Mouse (Mus musculus): ENCODE data around the gene Hebp1. TPM values are rescaled to one million over a fixed set of nuclear protein-coding genes. Genes with fewer than 3 reads are reported as not detected.

The Hebp1 gene
- polyA plus RNA-seq, 1 experiment, result 28.7 TPM

DNA sequence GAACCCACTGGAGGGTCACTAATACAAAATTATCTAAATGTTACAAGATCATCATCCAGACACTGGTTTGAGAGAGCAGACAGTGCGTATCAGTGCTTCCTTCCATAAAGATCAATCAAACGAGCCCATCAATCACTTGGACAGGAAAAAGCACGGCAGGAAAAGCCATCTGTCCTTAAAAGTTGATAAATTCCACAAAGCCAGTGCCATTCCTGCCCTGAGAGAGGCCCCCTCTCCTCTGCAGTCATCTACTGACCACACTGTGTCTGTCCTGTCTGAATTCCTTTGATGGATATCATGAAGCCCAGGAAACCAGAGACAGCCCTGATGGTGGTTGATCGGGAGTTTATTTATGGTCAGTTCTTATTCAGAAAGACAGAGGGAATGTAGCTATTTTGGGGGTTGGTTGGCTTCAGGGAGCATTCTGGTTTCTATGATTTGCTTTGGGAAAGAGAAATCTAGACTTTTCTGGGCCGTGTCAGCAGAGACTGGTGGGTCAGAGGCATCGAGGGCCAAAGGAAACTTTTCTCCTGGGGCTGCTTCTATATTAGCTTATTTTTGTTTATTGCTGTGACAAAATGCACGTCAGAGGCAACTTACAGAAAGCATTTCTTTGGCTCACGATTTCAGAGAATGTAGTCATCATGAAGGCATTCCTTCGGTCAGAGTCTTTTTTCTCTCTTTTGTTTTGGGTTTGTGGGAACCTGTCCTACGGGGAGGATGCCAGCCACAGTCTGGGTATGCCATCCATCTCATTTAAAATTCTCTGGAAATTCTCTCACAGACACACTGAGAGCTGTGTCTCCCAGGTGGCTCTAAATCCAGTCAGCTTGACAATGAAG, 10.5 kb downstream of the Hebp1 start:
- TF ChIP-seq POLR2A (IDR thresholded peaks at IDR 0.05; ENCODE audit: borderline replicate concordance, low read depth, low read length), result no peak
- no peak for TF ChIP-seq CTCF (IDR thresholded peaks at IDR 0.05; ENCODE audit: low read depth, low read length)
- Histone ChIP-seq H3K4me3 (ENCODE audit: insufficient read depth, low read length) (no peak overlapping the region), H3K27ac (ENCODE audit: insufficient read depth, low read depth, low read length) (no peak overlapping the region), H3K4me1 (ENCODE audit: control insufficient read depth, insufficient read depth, low read length) (peaks cover 39% of the 10 kb centered on the region)

DNA sequence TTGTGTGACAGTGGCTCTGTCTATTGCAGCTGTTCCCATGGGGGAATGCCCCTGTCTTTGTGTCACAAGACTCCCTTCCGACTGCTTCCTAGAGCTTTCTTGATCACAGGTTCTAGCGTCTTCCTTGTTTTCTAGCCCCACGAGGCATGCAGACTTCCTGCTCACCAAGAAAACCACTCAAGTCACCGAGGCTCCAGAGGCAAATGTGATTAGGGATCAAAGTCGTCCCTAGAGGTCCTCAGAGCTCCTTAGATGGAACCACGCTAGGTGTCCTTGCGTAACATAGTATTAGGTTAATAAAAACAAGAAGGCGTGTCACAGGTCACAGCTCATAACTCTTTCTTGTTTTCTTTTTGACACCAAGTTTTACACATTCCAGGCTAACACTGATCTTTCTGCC, 13.9 kb downstream of the Hebp1 start:
- no peak for TF ChIP-seq CTCF (IDR thresholded peaks at IDR 0.05; ENCODE audit: low read depth, low read length)
- no peak for TF ChIP-seq POLR2A (IDR thresholded peaks at IDR 0.05; ENCODE audit: borderline replicate concordance, low read depth, low read length)
- H3K27ac ChIP-seq (ENCODE audit: insufficient read depth, low read depth, low read length), result peak overlapping the region; percentile 32
- peaks cover 32% of the 10 kb centered on the region for H3K4me1 ChIP-seq (ENCODE audit: control insufficient read depth, insufficient read depth, low read length)
- H3K4me3 ChIP-seq (ENCODE audit: insufficient read depth, low read length), result no peak overlapping the region

DNA sequence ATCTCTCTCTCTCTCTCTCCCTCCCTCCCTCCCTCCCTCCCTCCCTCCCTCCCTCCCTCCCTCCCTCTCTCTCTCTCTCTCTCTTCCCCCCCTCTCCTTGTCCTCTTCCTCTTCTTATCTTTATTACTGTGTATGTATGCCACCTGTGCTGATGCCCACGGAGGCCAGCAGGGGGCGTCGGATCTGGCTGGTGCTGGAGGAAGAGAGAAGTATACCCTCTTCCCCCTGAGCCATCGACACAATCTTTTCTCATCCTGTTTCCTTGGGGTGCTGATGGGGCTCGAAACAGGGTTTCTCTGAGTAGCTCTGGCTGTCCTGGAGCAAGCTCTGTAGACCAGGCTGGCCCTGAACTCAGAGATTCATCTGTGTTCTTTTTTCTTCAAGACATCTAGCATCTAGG, 14.9 kb downstream of the Hebp1 start:
- H3K4me1 ChIP-seq (ENCODE audit: control insufficient read depth, insufficient read depth, low read length), result peaks cover 25% of the 10 kb centered on the region
- H3K4me3 ChIP-seq (ENCODE audit: insufficient read depth, low read length), result no peak overlapping the region
- no peak overlapping the region for H3K27ac ChIP-seq (ENCODE audit: insufficient read depth, low read depth, low read length)
- TF ChIP-seq CTCF (IDR thresholded peaks at IDR 0.05; ENCODE audit: low read depth, low read length) (no peak), POLR2A (IDR thresholded peaks at IDR 0.05; ENCODE audit: borderline replicate concordance, low read depth, low read length) (no peak)

DNA sequence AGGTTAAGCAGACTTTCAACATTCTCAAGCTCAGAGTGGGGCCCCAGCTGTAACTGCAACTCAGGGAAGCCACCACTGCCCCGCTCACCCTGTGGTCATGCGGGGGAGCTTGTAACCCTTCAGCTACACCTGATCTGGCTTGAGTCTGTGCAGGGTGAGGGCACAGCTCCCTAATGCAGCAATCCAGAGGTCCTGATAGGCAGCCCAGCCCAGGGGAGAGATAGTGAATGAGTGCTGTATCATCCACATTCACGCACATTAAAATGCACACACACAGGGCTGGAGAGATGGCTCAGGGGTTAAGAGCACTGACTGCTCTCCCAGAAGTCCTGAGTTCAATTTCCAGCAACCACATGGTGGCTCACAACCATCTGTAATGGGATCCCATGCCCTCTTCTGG, 19.2 kb downstream of the Hebp1 start:
- H3K4me1 ChIP-seq (ENCODE audit: control insufficient read depth, insufficient read depth, low read length), result peaks cover 25% of the 10 kb centered on the region
- no peak for TF ChIP-seq POLR2A (IDR thresholded peaks at IDR 0.05; ENCODE audit: borderline replicate concordance, low read depth, low read length)
- no peak overlapping the region for H3K4me3 ChIP-seq (ENCODE audit: insufficient read depth, low read length)
- H3K27ac ChIP-seq (ENCODE audit: insufficient read depth, low read depth, low read length), result no peak overlapping the region

DNA sequence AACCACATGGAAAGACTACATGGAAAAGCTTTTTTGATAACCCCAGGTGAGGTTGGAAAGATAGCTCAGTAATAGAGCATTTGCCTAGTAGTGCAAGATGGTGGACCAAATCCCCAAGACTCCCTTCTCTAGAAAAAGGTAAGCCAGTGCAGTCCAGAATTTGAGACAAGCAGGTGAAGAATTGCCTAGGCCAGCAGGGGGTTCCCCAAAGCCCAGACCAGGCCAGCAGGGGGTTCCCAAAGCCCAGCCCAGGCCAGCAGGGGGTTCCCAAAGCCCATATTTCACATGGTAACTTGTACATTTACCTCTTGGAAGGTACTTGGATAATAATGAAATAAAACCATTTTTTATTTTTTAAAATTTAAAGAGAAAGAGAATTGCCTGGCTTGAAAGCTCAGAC, 20.6 kb downstream of the Hebp1 start:
- Histone ChIP-seq H3K4me3 (ENCODE audit: insufficient read depth, low read length) (no peak overlapping the region), H3K4me1 (ENCODE audit: control insufficient read depth, insufficient read depth, low read length) (peaks cover 21% of the 10 kb centered on the region), H3K27ac (ENCODE audit: insufficient read depth, low read depth, low read length) (no peak overlapping the region)
- TF ChIP-seq POLR2A (IDR thresholded peaks at IDR 0.05; ENCODE audit: borderline replicate concordance, low read depth, low read length), result no peak
- no peak for TF ChIP-seq CTCF (IDR thresholded peaks at IDR 0.05; ENCODE audit: low read depth, low read length)

- TF ChIP-seq CTCF (IDR thresholded peaks at IDR 0.05; ENCODE audit: low read depth, low read length) (no peak), POLR2A (IDR thresholded peaks at IDR 0.05; ENCODE audit: borderline replicate concordance, low read depth, low read length) (no peak)
- H3K27ac ChIP-seq (ENCODE audit: insufficient read depth, low read depth, low read length), result no peak overlapping the region
- H3K4me3 ChIP-seq (ENCODE audit: insufficient read depth, low read length), result no peak overlapping the region
- H3K4me1 ChIP-seq (ENCODE audit: control insufficient read depth, insufficient read depth, low read length), result peaks cover 11% of the 10 kb centered on the region
These were observed 22.8 kb downstream of the Hebp1 start for GRCm38 (mm10) chr6:135175014-135175413.

DNA sequence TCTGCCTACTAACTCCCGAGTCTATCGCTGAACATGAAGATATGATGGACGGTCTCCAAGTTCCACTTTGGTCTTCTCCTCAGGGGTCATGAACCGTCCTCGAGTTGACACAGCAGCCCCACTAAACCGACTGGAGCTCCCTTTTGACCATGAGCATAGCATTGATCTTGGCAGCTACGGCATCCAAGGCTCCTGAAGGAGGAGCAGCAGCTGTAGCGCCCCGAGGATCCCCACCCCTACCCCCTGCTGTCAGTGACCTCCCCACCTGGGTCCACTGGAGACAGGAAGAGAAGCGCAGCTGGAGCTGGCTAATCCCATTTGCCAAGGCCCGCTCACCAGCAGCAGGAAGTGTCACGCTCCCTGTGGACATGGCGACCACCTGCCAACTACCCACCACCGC, 26.1 kb downstream of the Hebp1 start:
- peaks cover 21% of the 10 kb centered on the region for H3K4me1 ChIP-seq (ENCODE audit: control insufficient read depth, insufficient read depth, low read length)
- no peak for TF ChIP-seq CTCF (IDR thresholded peaks at IDR 0.05; ENCODE audit: low read depth, low read length)
- TF ChIP-seq POLR2A (IDR thresholded peaks at IDR 0.05; ENCODE audit: borderline replicate concordance, low read depth, low read length), result no peak

GRCm38 (mm10) chr6:135169246-135169645, 28.6 kb downstream of the Hebp1 start:
- Histone ChIP-seq H3K4me3 (ENCODE audit: insufficient read depth, low read length) (no peak overlapping the region), H3K4me1 (ENCODE audit: control insufficient read depth, insufficient read depth, low read length) (peaks cover 16% of the 10 kb centered on the region), H3K27ac (ENCODE audit: insufficient read depth, low read depth, low read length) (no peak overlapping the region)
- TF ChIP-seq CTCF (IDR thresholded peaks at IDR 0.05; ENCODE audit: low read depth, low read length), result no peak
- no peak for TF ChIP-seq POLR2A (IDR thresholded peaks at IDR 0.05; ENCODE audit: borderline replicate concordance, low read depth, low read length)

More for the DNA sequence above, 26.1 kb downstream of the Hebp1 start:
- Histone ChIP-seq H3K4me3 (ENCODE audit: insufficient read depth, low read length) (no peak overlapping the region), H3K27ac (ENCODE audit: insufficient read depth, low read depth, low read length) (no peak overlapping the region)

- Histone ChIP-seq H3K4me1 (ENCODE audit: control insufficient read depth, insufficient read depth, low read length) (peaks cover 16% of the 10 kb centered on the region), H3K4me3 (ENCODE audit: insufficient read depth, low read length) (peak overlapping the region; percentile 83), H3K27ac (ENCODE audit: insufficient read depth, low read depth, low read length) (no peak overlapping the region)
- TF ChIP-seq POLR2A (IDR thresholded peaks at IDR 0.05; ENCODE audit: borderline replicate concordance, low read depth, low read length), result no peak
- TF ChIP-seq CTCF (IDR thresholded peaks at IDR 0.05; ENCODE audit: low read depth, low read length), result no peak
These were observed 29.4 kb downstream of the Hebp1 start for GRCm38 (mm10) chr6:135168471-135168870.

Measured in bone marrow macrophage, adult 2 months (primary cell).